Mouse (Mus musculus): ENCODE measurements around the gene Nox1.

Gene Nox1

DNA sequence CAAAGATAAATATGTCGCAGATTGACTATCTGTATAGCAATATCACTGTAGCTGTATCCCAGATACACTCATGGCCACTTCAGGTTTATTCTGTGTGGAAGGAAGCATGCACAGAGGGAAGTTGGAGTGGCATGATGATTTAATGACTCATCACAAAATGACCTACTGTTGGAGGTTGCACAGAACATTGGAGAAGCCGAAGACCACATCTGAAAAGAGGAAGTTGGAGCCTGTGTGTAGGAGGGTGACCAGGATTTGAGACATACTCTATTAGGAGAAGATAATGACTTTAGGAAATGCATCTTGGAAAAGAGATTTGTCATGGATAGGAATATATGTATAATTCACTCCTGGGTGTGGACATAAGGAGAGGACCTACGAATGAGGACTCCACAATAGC lies 105.3 kb downstream of the Nox1 start:
- DNase-seq = no peak

DNA sequence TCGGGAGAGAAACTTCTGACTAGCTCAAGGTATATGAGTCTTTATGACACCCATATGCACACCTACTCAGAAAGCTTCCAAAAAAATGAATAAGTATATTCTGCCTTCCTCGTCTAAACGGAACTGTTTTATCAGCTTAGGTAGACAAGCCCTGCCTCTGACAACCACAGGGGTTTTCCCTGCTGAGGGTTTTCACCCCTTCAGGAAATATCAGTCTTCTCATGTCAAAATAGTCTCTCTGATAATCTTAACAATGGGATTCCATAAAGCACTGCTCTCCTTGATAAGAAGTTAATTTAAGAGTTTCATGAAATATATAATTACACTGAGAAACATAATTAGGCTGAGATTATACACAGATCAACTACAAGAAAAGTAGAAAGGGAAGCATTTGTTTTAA lies 110.0 kb downstream of the Nox1 start:
- DNase-seq = no peak

DNA sequence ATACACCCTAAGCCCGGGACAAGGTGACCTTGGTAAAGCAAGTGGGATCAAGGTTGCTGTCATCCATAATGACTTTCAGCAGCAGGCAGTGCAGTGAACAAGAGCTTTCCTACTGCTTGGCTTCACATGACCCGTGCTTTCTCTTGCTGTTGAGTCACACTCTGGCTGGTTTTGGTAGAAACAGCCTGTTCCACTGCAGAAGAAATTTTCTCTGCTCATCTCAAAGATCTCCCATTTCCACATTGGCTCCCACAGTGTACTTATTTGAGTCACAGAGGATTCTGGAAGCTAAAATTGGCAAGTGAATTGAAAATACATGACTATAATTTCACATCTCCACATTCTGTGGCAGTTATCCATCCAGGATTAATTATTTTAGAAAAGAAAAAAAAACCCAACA lies 119.1 kb downstream of the Nox1 start:
- no peak for DNase-seq

DNA sequence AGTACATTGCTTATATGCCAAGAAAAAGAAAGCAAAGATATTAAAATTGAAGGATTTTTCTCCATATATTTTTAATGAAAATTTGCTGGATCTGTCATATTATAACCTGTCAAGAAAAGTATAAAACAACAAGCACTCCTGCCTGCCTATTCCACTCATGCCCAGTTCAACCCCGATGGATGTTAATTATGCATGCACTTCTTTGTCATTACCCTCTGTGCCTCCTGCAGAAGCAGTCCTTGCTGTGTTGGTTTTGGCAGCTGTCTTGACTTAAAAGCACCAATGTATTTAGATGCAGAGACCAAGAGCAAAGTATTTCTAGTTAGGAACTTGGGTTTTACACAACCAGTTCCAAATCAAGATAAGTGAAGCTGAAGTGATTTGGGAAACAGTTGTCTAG lies 136.3 kb downstream of the Nox1 start:
- no peak for DNase-seq

DNA sequence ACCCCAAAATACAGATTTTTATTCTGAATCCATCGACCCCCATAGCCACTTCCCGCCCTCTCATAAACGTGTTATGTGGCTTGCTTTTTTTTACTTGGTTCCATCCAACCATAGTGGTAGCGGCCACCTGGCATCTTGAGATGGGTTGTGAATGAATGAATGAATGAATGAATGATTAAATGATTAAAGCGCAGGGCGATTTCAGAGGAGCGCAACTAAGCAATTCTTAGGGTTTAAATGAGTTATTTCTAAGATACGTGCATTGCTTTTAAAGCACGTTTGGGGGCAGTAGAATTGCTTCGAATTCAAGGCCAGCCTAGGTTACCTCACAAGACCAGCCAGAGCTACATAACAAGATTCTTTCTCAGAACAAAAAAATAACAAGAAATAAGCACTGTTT lies 162.0 kb downstream of the Nox1 start:
- DNase-seq = no peak

DNA sequence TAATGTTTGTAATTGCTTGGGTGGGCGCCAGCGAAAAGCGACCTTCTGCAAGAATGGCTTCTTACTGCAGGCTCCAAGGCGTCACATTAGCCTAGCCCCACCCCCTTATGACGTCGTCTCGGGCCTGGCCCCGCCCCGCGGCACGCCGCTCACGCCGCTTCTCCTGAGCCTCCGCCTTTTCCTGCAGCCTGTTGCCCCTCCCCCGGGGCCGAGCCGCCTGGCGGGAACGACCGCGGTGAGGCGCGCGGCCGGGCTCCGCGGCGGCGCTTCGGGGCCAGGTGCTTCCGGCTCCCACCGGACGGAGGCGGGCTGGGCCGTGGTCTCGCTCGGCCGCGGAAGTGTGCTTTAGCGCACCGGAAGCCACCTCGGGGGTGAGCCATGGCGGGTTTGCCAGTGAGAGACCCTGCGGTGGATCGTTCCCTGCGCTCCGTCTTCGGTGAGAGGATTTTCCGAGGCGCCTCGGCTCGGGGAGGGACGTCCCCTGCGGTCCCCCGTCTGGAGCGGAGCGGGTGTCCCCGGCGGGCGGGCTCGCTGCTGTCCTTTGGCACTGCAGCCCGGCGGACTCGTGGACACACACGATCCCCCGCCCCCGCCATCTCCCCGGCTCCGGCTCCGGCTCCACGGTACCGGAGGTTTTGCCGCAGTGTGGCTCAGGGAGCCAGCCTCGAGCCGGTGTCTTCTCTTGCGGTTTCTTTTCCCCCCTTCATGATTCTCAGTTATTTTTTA lies 162.6 kb downstream of the Nox1 start, which contains the start of gene Cstf2:
Gene Cstf2, plus strand, starts transcription at position 201 of the 726 bp plus-strand sequence.
- DNase-seq = peak; percentile 91 to 92

DNA sequence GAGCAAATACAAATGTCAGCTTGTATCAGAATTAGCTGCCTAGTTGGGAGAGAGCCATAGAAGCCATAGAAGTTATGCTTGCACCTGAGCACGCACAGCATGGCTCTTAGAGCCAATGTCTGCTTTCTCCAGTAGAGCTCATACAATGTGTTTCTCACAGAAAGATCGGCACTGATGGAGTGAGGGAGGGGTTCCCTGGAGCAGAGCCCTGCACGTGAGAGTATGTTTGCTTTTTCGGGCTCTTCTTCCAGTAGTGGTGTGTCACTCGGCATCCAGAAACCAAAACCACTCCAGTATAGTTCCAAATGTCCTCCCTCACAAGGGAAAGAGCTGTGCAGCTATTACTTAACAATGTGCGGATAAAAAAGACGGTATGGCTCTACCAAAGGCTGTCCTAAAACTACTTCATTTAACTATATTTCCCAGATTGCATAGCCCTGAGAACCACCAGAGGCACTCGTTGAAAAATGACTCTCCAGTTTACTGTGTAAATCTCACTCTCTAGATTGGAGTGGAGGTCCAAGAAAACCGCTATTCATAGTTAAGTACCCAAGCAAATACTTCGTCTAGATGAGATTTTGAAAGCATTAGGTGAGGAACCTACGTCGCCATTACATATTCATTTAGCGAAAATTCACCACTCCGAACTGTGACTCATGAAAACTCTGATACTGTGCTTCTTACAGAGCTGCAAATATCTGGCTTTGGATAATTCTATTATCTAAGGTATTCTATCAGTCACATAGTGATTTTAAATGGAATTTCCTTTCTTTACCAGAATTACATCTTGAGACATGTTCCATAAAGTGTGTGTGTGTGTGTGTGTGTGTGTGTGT lies 163.5 kb downstream of the Nox1 start:
- DNase-seq = no peak

DNA sequence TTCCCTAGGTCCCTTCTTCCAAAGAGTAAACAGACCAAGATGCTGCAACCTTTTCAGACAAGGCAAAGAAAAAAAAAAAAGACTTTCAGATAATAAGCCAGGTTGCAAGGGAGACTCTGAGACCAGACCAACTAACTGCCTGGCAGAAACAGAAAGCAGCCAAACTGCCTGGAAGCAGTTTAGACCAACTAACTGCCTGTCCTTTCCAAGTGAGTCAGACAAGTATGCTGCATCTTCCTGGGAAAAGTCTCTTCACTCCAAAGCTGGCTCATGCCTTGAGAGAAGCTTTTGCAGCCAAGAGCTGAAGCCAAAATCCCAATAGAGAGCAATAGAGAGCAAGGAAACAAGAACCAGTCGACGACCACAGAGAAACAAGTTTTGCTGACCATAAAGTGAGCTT lies 164.9 kb downstream of the Nox1 start:
- DNase-seq = no peak

DNA sequence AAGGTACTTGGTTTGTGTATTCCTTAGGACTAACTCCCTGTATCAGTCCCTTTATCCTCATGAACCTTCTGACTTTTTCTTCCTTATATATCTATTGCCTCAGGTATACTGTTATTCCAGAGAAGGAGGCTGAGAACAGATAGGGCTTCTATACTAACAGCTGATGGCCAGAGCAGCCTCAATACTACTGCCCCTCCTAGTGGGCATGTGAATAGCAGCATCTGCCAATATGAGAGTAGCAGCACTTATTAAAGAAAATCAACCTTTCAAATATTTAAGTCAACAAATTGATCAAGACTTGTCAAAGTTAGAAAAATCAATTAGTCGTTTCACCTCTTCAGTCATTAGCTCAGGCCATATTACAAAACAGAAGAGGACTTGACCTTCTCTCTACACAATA lies 172.8 kb downstream of the Nox1 start:
- DNase-seq = no peak

All from spleen, adult 18-20 months (tissue).